Mouse (Mus musculus) gastrocnemius, postnatal 25 days (tissue): ENCODE results near the gene Emilin1. TPM values are rescaled to one million over a fixed set of nuclear protein-coding genes. Genes with fewer than 3 reads are reported as not detected.

Experiments
- DNase-seq: peaks from one replicate; pipeline ENCODE4 v3.0.0; 2022
- total RNA-seq, 2 experiments: library from RNA; stranded (reverse); gene quantifications; 1 replicate in 1 of 2; 2 replicates in 1 of 2; pipeline ENCODE4 v1.2.3; 2021

The Emilin1 gene
- total RNA-seq, 2 experiments from 2014 or later, result 9.3 to 10.9 TPM

GRCm38 (mm10) chr5:30960814-30961213 is 47.6 kb downstream of the Emilin1 start:
- no peak for DNase-seq

GRCm38 (mm10) chr5:30961545-30962505 is 48.6 kb downstream of the Emilin1 start:
- DNase-seq, result no peak

DNA sequence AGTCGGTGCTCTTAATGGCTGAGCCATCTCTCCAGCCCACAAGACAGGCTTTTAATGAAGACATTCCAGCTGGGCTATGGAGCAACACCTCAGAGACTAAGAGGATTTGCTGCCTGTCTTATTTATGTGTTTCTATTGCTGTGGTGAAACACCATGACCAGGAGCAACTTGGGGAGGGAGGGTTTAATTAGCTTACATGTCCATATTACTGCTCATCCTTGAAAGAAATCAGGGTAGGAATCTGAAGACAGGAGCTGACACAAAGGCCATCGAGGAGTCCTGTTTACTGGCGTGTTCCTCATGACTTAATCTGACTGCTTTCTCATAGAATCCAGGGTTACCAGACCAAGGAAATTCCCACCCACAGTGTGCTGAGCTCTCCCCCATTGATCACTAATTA is 50.7 kb downstream of the Emilin1 start:
- DNase-seq, result no peak

- DNase-seq, result no peak
Observed at GRCm38 (mm10) chr5:30966189-30966588, 53.0 kb downstream of the Emilin1 start.

- DNase-seq, result peak; percentile 60
Observed at GRCm38 (mm10) chr5:30968416-30968815, 55.2 kb downstream of the Emilin1 start, which contains the start of gene Tcf23. Gene Tcf23, plus strand, starts transcription at chr5:30968662.

GRCm38 (mm10) chr5:30969440-30969839 is 56.2 kb downstream of the Emilin1 start:
- DNase-seq, result no peak

Other genes starting within 250 kb of the Emilin1 start
- 1 to 10 TPM; 3.2 to 6.5 TPM for gene Cenpa, start 246.6 kb upstream of the Emilin1 start, total RNA-seq
- gene Dpysl5, start 201.8 kb upstream of the Emilin1 start, total RNA-seq, result 1 to 10 TPM; 1.0 to 2.0 TPM
- gene Mapre3, start 98.8 kb upstream of the Emilin1 start, total RNA-seq, result 10 to 100 TPM; 50.6 to 57.5 TPM
- gene Tmem214, start 45.4 kb upstream of the Emilin1 start, total RNA-seq, result 10 to 100 TPM; 25.2 to 35.0 TPM
- gene Agbl5, start 24.7 kb upstream of the Emilin1 start, total RNA-seq, result 1 to 10 TPM; 2.0 to 2.5 TPM
- 100 to 1,000 TPM; 103 to 117 TPM for gene Ost4, start 5.6 kb upstream of the Emilin1 start, total RNA-seq
- gene Khk, start 8.0 kb downstream of the Emilin1 start, total RNA-seq, result 10 to 100 TPM; 25.2 to 34.5 TPM
- gene Cgref1, start 32.2 kb downstream of the Emilin1 start, total RNA-seq, result 1 to 10 TPM; 3.4 to 4.3 TPM
- 10 to 100 TPM; 69.8 to 81.6 TPM for gene Preb, start 47.0 kb downstream of the Emilin1 start, total RNA-seq
- under 1 TPM; 0.18 to 0.21 TPM for gene Tcf23, start 55.3 kb downstream of the Emilin1 start, total RNA-seq
- 10 to 100 TPM; 41.8 to 44.4 TPM for gene Atraid, start 134.9 kb downstream of the Emilin1 start, total RNA-seq
- 1 to 10 TPM; 2.5 to 3.5 TPM for gene Slc5a6, start 135.5 kb downstream of the Emilin1 start, total RNA-seq
- 10 to 100 TPM; 19.3 to 25.1 TPM for gene Cad, start 141.4 kb downstream of the Emilin1 start, total RNA-seq
- gene Dnajc5g, start 192.9 kb downstream of the Emilin1 start, total RNA-seq, result not detected
- gene Slc30a3, start 194.8 kb downstream of the Emilin1 start, total RNA-seq, result under 1 TPM in 1 of 2 experiments, not detected in 1; 0.13 TPM
- gene Trim54, start 203.3 kb downstream of the Emilin1 start, total RNA-seq, result 100 to 1,000 TPM; 303 to 342 TPM
- gene Ucn, start 225.4 kb downstream of the Emilin1 start, total RNA-seq, result not detected
- 10 to 100 TPM; 22.9 to 25.6 TPM for gene Mpv17, start 240.8 kb downstream of the Emilin1 start, total RNA-seq